Mouse (Mus musculus): ENCODE measurements around the gene Arfip1.

GRCm38 (mm10) chr3:84569587-84569986 lies 12.8 kb downstream of the Arfip1 start:
- no peak for TF ChIP-seq CTCF (IDR thresholded peaks at IDR 0.05; ENCODE audit: extremely low read depth, insufficient read length, insufficient replicate concordance, low read depth, low read length)
- TF ChIP-seq POLR2A (IDR thresholded peaks at IDR 0.05; ENCODE audit: low read depth, low read length): no peak
